Mouse (Mus musculus) liver, postnatal 0 days (tissue): ENCODE results near the gene Rab13.

Experiments
- CTCF ChIP-seq: sonication (generic); IDR thresholded peaks from 2 replicates; pipeline ENCODE4 v1.5.1; 2016; ENCODE audit warnings: antibody characterized with exemption, low read depth
- EP300 ChIP-seq: IDR thresholded peaks from 2 replicates; pipeline ENCODE4 v1.6.1; 2016; ENCODE audit warnings: antibody characterized with exemption, low read depth, mild to moderate bottlenecking

- no peak for TF ChIP-seq CTCF
- TF ChIP-seq EP300, result no peak
Observed at GRCm38 (mm10) chr3:90273855-90274254, 60.4 kb downstream of the Rab13 start.
